Mouse (Mus musculus) C2C12 (cell line): ENCODE results near the gene F10.

Source experiments
- CEBPB ChIP-seq: IDR thresholded peaks from one replicate; pipeline ENCODE4 v1.6.1; 2011; ENCODE audit warnings: low read depth, mild to moderate bottlenecking, control low read depth, moderate library complexity
- CTCF ChIP-seq: IDR thresholded peaks from one replicate; pipeline ENCODE4 v1.5.1; 2011; ENCODE audit not compliant: control insufficient read depth, insufficient read depth, insufficient read length
- FOSL1 ChIP-seq: IDR thresholded peaks from one replicate; pipeline ENCODE4 v1.8.0; 2011; ENCODE audit warnings: mild to moderate bottlenecking, low read length; ENCODE audit not compliant: poor library complexity, insufficient read depth, severe bottlenecking
- MAX ChIP-seq: IDR thresholded peaks from one replicate; pipeline ENCODE4 v1.6.1; 2011; ENCODE audit warnings: mild to moderate bottlenecking, control low read depth
- USF1 ChIP-seq: IDR thresholded peaks from one replicate; pipeline ENCODE4 v1.6.1; 2011; ENCODE audit warnings: low read depth, mild to moderate bottlenecking, control low read depth, moderate library complexity

DNA sequence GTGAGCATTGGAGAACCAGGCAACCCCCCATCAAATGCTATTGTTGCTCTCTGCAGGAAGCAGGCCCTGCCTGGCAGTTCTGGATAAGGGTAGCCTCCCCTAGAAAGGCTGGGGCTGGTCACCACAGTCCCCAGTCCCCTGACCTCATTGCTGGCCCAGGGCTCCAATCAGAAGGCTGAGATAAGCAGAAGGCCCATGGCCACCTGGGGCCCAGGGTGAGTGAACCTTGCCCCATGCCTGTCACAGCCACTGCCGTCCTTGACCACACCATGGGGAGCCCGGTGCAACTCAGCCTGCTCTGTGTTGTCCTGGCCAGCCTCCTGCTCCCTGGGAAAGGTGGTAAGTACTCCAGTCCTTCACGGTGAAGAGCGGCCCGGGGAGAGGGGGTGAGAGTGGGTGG, 461 bp downstream of the F10 start:
- TF ChIP-seq CTCF: no peak
- TF ChIP-seq FOSL1: no peak
- no peak for TF ChIP-seq CEBPB
- TF ChIP-seq MAX: no peak
- TF ChIP-seq USF1: no peak
